Mouse (Mus musculus) megakaryocyte, embryonic 14.5 days (primary cell): Measurements from ENCODE around the gene Fam227a.

Experiments
- FLI1 ChIP-seq: IDR thresholded peaks from 2 replicates; pipeline ENCODE4 v1.6.1; 2012; ENCODE audit warnings: low read length, inconsistent platforms, mixed read lengths
- GATA1 ChIP-seq: IDR thresholded peaks from 3 replicates; pipeline ENCODE4 v1.6.1; 2012; ENCODE audit warnings: mixed read lengths, low read length, inconsistent platforms, borderline replicate concordance

DNA sequence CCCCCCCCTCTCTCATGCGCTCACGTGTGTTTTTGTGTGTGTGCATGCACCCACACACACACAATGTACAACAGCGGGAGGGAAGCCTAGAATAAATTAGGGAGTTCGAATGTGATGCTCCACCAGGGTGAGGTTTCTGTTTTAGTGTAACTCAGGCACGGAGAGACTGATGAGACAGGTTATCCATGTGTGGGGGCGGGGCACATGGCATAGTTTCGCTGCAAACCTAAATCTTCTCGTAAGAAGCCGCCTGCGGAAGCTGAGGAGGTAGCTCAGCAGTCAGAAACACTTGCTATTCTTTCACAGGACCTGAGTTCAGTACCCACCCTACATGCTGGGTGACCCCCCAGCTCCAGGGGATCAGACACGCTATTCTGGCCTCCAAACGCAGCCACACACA, 10.6 kb downstream of the Fam227a start:
- TF ChIP-seq GATA1 (no peak), FLI1 (no peak)
